Mouse (Mus musculus): Measurements from ENCODE around the gene Foxj3.

Gene Foxj3

DNA sequence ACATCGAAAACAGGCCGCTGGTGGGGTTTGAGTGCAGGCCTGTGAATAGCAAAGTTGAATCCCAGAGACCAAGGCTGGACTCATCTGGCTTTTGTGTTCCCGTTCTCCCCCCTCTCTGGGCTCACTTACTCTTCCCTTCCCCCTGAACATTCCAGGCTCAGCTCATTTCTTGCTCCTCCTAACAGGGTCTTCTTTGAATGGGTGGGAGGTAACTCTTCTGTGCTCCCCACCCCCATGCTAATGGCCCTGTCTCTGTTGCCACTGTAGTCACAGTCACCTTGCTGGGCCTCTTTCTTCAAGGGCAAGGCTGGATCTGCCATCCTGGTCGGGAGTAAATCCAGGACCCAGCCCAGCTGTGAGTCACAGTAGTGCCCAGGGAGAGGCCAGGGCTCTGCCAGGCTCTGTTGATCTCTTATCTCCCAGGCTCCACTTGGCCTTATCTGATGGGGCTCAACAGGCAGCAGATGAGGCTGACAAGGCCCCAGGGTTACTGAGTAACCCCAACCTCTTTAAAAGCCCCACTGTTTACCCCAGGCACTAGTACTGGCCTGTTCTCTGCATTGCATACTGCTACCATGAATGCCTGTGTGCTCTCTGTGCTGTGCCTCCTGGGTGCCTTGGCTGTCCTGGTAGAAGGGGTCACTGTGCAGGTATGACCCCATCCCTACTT, 100.5 kb downstream of the Foxj3 start, which contains the start of gene Guca2a:
TSS of gene Guca2a (plus strand) at position 529 of the 670 bp plus-strand sequence.
- no peak for DNase-seq (ENCODE audit: low spot score)

GRCm38 (mm10) chr4:119637946-119638345, 101.1 kb downstream of the Foxj3 start:
- no peak for DNase-seq (ENCODE audit: low spot score)

DNA sequence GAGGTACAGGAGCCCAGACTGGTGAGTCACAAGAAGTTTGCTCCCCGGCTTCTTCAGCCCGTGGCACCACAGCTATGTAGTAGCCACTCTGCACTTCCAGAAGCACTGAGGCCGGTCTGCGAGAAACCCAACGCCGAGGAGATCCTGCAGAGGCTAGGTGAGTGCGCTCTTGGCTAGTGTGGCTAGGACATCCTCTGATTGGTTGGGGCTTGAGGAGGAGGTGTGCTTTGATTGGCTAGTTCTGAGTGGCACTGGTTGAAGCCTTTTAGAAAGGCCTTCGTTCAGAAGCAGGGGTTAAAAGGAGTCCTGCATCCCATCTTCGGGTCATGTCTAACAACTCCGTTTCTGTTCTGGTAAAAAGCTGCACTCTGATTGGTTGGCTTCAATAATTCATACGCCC, 101.9 kb downstream of the Foxj3 start:
- DNase-seq (ENCODE audit: low spot score), result no peak

GRCm38 (mm10) chr4:119642666-119643065, 105.9 kb downstream of the Foxj3 start:
- DNase-seq (ENCODE audit: low spot score), result peak; percentile 45

- DNase-seq (ENCODE audit: low spot score), result no peak
These were observed 120.2 kb downstream of the Foxj3 start for GRCm38 (mm10) chr4:119657011-119657410.

- DNase-seq (ENCODE audit: low spot score), result no peak
These were observed 121.4 kb downstream of the Foxj3 start for GRCm38 (mm10) chr4:119658246-119658645.

GRCm38 (mm10) chr4:119658731-119659130, 121.9 kb downstream of the Foxj3 start, which contains the start of gene Guca2b:
Gene Guca2b, minus strand, starts transcription at chr4:119658954.
- DNase-seq (ENCODE audit: low spot score), result no peak

DNA sequence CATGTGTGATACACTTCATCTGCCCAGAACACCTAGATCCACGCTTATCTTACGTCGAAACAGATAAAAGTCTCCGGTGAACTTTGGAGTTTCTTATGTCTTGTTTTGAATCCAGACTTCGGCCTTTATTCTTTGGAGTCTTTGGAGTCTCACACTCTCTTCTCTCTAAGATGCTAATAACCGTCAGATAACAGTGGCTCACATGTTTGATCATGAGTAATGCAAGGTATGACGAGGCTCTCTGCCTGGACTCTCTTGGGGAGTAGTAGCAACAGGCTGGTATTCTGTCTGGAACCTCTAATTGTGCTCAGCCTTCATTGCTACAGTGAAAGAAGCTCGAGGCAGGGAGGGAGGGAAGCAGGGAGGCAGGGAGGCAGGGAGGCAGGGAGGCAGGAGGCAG, 123.2 kb downstream of the Foxj3 start:
- no peak for DNase-seq (ENCODE audit: low spot score)

DNA sequence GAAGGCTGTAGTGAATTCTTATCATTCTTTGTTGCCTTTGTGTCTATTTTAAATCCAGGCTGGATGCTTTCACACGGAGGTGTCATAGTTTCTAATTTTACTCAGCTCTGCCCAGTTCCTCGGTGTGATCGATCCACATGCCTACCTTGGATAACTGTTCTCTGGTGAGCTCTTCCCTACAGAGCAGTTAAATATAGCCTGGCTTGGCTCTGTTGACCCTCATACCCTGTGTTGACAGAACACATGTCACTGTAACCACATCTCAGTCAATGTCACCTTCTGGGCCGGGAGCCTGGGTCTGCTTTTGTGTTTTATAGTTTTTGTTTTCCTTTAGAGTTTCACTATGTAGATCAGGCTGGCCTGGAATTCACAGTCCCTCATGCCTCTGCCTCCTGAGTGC, 125.3 kb downstream of the Foxj3 start:
- DNase-seq (ENCODE audit: low spot score), result no peak

GRCm38 (mm10) chr4:119662976-119663375, 126.2 kb downstream of the Foxj3 start:
- no peak for DNase-seq (ENCODE audit: low spot score)

DNA sequence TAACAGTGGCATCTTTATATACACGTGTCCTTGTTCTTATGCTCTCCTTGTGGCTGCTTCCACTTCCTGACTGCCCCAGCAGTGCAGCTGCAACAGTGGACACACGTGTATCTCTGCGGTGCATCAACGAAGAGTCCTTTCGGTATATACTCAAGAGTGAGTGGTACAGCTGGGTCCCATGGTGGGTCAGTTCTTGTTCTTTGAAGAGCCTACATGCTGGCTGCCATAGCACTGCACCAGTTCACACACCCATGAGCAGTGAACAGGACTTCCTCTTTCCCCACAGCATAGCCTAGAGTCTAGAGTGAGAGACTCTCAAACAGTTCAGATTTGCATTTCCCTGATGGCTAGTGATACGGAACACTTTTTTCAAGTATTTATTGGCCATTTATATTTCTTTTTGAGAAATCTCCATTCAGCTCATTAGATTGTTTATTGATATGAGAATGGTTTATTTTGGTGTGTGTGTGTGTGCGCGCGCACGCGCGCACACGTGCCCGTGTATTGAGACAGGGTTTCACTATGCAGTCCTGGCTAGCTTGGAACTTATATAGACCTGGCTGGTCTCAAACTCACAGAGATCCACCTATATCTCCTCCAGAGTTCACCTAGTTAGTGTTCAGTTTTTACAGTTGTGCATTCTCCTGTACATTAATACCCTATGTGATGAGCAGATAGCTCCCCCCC, 126.7 kb downstream of the Foxj3 start:
- no peak for DNase-seq (ENCODE audit: low spot score)

DNA sequence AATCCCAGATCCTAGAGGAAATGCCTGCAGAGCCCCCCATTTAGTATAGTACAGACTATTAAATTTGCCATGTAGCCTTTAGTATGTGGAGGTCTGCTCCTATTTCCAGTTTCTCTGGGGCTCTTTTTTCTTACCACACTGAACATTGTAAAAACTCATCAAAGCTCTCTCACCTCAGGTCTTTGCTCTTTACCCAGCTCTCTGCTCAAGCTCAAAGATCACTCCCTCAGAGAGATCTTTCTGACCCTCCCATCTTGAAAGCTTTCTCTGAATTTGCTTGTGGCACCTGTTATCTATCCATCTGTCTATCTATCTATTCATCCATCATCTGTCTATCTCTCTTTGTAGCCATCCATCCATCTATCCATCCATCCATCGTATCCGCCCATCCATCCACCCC, 128.4 kb downstream of the Foxj3 start:
- DNase-seq (ENCODE audit: low spot score), result no peak

GRCm38 (mm10) chr4:119666116-119666515, 129.3 kb downstream of the Foxj3 start:
- DNase-seq (ENCODE audit: low spot score), result no peak

DNA sequence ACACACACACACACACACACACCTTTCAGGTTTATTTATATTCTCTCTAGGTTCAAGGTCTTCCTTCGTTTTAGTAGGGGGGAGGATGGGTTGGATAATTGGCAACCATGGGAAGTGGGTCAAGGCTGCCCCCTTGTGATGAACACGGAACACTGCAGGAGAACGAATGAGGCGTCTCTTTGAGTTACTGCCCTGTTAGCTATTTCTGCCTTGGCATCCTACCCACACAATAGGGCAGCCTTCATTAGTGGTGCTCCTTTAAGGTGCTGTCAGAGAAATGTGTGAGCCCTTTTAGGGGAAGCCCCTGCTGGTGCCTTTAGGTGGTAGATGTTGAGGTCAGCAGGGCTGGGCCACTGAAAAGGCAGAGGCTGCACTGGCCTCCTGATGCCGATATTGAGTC, 130.7 kb downstream of the Foxj3 start:
- DNase-seq (ENCODE audit: low spot score), result peak; percentile 53

GRCm38 (mm10) chr4:119668185-119668584, 131.4 kb downstream of the Foxj3 start:
- no peak for DNase-seq (ENCODE audit: low spot score)

GRCm38 (mm10) chr4:119668596-119668995, 131.8 kb downstream of the Foxj3 start:
- DNase-seq (ENCODE audit: low spot score), result no peak

- DNase-seq (ENCODE audit: low spot score), result no peak
These were observed 132.8 kb downstream of the Foxj3 start for GRCm38 (mm10) chr4:119669356-119670209.

DNA sequence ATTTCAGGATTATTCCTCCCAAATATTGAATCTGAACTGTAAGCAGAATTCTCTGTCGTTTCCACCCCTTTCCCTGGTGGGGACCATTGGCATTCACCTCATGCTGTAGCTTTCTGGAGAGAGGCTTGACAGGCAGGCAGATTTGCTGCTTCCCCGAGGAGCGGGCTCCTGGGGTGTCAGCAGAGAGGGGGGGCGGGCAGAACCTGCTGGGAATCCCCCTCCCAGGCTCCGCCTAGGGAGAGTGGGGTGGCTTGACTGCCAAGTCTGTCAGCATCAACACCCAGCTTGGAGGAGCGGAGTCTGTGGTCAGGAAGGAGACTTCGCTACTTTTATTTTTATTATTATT, 133.4 kb downstream of the Foxj3 start:
- no peak for DNase-seq (ENCODE audit: low spot score)

GRCm38 (mm10) chr4:119670736-119671135, 133.9 kb downstream of the Foxj3 start:
- DNase-seq (ENCODE audit: low spot score), result no peak

DNA sequence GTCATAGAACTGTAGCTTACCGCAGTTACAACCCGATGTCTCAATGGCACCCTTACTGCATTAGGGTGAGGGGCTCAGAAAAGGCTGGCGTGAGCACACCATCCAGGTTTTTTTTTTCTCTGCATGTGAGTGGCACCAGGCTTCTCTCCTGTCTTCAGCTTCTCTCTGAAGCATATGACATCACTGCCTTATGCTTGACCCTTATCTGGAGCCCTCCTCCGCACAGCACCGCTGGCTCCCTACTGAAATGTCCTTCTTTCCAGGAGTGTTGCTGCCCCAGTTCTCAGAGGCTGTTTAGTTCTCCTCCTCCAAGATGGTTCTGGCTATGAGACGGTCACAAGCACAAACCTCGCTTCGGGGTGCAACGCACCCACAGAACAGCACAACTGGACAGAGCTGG, 134.4 kb downstream of the Foxj3 start:
- DNase-seq (ENCODE audit: low spot score), result no peak

DNA sequence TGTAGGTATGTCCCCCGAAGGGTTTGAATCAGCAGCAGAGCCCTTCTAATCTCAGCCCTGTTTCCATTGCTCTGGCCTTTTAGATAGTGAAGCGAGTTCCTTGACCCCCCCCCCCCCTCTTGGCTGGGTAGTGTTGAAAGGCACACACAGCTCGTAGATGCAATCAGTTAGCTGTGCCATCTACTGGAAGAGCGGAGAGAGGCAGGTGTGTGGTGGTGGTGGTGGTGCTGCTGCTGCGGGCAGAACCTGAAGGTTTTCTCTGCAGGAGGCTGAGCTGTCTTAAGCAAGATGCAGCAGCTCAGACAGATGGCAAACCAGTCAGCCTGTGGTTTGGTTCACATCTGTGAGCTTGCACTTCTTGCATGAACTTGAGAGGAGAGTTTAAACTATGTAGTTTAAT, 135.9 kb downstream of the Foxj3 start:
- DNase-seq (ENCODE audit: low spot score), result no peak
